Mouse (Mus musculus): Measurements from ENCODE around the gene Myo1e. TPM values are rescaled to one million over a fixed set of nuclear protein-coding genes. Genes with fewer than 3 reads are reported as not detected.

The Myo1e gene
- total RNA-seq, 2 experiments from 2014 or later = not detected

- ATAC-seq (replicated peaks; ENCODE audit: poor library complexity) = no peak
Observed at GRCm38 (mm10) chr9:70401937-70402539, 194.9 kb downstream of the Myo1e start.

GRCm38 (mm10) chr9:70406596-70406995, 199.4 kb downstream of the Myo1e start:
- ATAC-seq (replicated peaks; ENCODE audit: poor library complexity) = no peak

- ATAC-seq (replicated peaks; ENCODE audit: poor library complexity) = peak; percentile 63; the same call in 1 of the 2 replicates
Observed at GRCm38 (mm10) chr9:70408791-70409190, 201.6 kb downstream of the Myo1e start.

GRCm38 (mm10) chr9:70409743-70410142, 202.6 kb downstream of the Myo1e start:
- no peak for ATAC-seq (replicated peaks; ENCODE audit: poor library complexity)

- ATAC-seq (replicated peaks; ENCODE audit: poor library complexity) = no peak
Observed at GRCm38 (mm10) chr9:70410668-70411067, 203.5 kb downstream of the Myo1e start.

GRCm38 (mm10) chr9:70413038-70413437, 205.9 kb downstream of the Myo1e start:
- no peak for ATAC-seq (replicated peaks; ENCODE audit: poor library complexity)

- peak; percentile 92 for ATAC-seq (replicated peaks; ENCODE audit: poor library complexity)
Observed at GRCm38 (mm10) chr9:70416412-70416811, 209.3 kb downstream of the Myo1e start.

GRCm38 (mm10) chr9:70421257-70422056, 214.3 kb downstream of the Myo1e start, which contains the start of gene Ccnb2:
Gene Ccnb2 (minus strand): TSS chr9:70421547.
- ATAC-seq (replicated peaks; ENCODE audit: poor library complexity) = peak; percentile 100

- ATAC-seq (replicated peaks; ENCODE audit: poor library complexity) = no peak
Observed at GRCm38 (mm10) chr9:70422661-70423060, 215.5 kb downstream of the Myo1e start.

- no peak for ATAC-seq (replicated peaks; ENCODE audit: poor library complexity)
Observed at GRCm38 (mm10) chr9:70439959-70440358, 232.8 kb downstream of the Myo1e start.

GRCm38 (mm10) chr9:70449072-70449471, 241.9 kb downstream of the Myo1e start:
- ATAC-seq (replicated peaks; ENCODE audit: poor library complexity) = no peak

Other genes starting within 250 kb of the Myo1e start
- gene Bnip2, start 217.9 kb upstream of the Myo1e start, total RNA-seq (2015) = 86.9 and 95.9 TPM in 2 replicates
- gene Bnip2, start 217.9 kb upstream of the Myo1e start, total RNA-seq (2017) = 133 and 153 TPM in 2 replicates
- gene Gtf2a2, start 194.8 kb upstream of the Myo1e start, total RNA-seq (2015) = 124 and 134 TPM in 2 replicates
- gene Gtf2a2, start 194.8 kb upstream of the Myo1e start, total RNA-seq (2017) = 114 and 115 TPM in 2 replicates
- not detected in 2 replicates for gene Gcnt3, start 169.3 kb upstream of the Myo1e start, total RNA-seq (2015)
- gene Gcnt3, start 169.3 kb upstream of the Myo1e start, total RNA-seq (2017) = not detected in 2 replicates
- not detected in 2 replicates for gene Fam81a, start 64.8 kb upstream of the Myo1e start, total RNA-seq (2015)
- gene Fam81a, start 64.8 kb upstream of the Myo1e start, total RNA-seq (2017) = not detected in 2 replicates
- 117 and 125 TPM in 2 replicates for gene Ccnb2, start 214.2 kb downstream of the Myo1e start, total RNA-seq (2015)
- gene Ccnb2, start 214.2 kb downstream of the Myo1e start, total RNA-seq (2017) = 73.8 and 86.8 TPM in 2 replicates

Data from megakaryocyte progenitor cell, adult 5-6 weeks (primary cell).